Mouse (Mus musculus) yolk sac, embryonic 10.5 days (tissue): ENCODE data around the gene Mrtfa.
A peak's percentile ranks its signal among the peaks of the same experiment; 100 is the strongest.

Experiments
- DNase-seq: peaks from one replicate; pipeline ENCODE4 v3.0.0-alpha.2; 2017; ENCODE audit warnings: low spot score

Mrtfa gene

DNA sequence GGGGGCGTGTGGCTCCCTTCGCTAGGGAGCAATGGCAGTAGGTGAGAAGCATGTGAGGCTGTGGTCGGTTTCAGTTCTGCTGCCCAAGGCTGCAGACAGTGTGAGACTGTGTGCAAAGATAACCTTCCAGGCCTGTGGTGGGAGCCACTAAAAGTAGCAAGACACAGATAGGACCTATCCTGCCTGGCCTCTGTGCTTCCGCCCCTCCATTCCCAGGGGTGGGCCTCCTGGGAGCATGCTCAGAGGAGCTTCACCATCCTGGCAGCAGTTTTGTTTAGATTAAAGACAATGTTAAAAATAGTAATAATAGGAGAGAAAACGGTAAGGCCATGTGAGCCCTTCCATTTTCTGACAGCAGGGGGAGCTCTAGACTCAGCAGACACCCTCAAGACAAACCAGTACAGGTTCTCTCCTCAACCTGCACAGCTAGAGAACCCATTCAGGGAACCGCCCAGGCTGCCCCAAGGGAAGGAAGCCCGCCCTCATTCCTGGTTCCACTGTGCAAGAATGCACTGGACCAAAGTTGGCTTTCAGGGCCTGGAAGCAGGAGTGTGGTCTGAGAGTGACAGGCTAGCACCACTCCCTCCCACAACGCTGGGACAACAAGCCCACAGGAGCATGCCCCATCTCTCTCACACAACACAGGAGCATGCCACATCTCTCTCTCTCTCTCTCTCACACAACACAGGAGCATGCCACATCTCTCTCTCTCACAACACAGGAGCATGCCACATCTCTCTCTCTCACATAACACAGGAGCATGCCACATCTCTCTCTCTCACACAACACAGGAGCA, 163.0 kb downstream of the Mrtfa start:
- peak; percentile 73 for DNase-seq

DNA sequence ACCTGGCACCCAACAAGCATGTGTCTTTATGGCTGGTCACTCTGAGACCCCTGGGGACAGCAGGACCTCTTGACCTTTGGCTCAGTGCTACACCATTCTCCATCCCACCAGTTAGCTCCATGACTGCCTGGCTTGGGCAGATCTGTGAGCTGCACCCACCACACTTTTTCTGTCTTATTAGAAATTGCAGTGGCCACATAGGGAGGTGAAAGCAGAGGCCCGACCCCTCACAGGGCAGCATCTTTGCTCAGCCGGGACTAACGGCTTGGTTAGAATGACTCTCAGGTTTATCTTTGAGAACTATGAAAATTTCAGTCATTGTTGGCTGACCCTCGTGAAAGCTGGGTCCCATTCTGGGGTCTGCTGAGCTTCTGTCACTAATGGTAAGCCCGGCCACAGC, 163.7 kb downstream of the Mrtfa start:
- DNase-seq = no peak

DNA sequence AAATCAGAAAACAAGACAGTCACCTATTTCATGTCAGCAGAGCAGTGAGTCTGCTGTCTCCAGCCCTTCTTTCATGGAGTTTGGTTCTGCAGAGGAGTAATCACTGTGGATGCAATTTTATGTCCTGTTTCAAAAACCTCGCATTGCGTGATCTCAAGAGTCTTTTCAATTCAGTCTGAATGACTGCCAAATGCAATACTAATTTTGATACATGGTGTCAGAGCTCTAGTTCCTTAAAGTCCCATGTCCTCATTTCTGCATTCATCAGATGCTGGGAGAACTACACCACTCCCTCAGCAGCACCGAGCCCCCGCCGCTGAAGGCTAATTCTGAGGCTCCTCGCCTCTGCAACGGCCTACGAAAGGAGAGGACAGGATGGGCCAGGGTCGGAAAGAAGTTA, 166.7 kb downstream of the Mrtfa start:
- no peak for DNase-seq

DNA sequence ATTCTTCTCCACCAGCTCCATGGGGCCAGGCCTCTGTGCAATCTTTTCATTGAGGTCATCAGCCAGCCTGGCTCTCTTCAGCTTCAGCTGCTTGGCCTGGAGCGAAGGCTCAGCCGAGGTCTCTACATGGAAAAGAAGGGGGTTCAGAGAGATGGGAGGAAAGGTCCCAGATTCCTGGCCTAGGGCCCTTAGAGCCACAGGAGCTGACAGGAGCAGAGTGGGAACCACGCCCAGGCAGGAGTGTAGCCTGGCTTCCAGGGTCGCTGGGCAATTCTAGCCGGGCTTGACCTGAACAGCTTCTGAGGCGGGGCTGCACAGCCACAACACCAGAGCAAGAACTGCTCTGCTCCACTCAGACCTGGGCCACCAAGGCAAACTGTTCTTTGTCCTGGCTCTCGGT, 168.1 kb downstream of the Mrtfa start:
- no peak for DNase-seq

DNA sequence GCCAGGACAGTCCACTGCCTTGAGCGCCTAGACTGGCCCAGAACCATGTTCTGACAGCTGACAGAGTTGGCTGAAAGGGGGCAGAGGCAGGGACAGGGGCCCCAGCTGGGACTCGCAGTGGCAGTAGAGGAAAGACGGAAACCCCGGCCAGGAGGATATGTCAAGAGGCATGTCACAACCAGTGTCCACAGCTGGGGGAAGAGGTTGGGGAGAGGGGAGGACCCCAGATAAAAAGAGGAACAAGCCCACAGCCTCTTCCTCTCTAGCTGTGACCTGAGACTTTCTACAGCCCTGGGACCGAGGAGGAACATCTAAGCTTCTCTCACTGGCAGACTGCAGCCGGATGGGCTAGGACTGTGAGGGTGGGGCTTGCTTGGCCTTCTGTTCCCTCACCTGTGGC, 169.2 kb downstream of the Mrtfa start:
- DNase-seq = no peak

DNA sequence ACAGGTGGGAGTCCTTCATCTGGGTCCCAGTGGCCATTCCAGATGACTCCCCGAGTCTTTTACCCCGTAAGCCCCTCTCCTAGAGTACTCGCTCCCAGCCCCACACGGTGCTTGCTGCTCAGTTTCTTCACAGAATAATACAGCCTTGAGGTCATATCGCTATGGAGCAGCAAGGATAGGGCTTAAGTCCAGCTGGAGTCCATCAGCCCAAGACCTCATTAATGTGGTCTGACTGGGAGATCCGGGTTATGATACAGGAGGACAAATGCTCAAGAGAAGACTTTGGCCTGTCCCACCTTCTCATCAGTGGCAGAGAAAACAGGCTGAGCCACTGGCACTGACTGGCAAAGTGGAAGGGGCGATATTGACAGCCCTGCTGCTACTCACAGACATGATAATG, 173.2 kb downstream of the Mrtfa start:
- no peak for DNase-seq

DNA sequence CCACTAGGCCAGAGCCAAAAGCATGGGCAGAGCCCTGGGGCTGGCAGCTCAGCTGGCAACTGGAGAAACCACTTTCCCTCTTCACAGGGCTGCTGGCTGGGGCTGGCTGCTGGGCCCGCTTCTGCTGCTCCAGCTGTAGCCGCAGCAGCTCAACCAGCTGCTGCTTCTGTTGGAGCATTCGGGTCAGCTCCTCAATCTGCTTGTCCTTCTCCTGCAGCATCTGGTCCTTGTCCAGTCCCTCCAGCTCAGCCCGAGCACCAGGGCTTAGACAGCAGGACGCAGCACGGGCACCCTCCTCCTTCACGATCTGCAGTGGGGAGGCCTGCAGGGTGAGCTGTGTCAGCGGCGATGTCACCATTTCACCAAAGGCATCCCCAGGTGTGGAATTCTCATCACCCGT, 174.1 kb downstream of the Mrtfa start:
- DNase-seq = no peak

DNA sequence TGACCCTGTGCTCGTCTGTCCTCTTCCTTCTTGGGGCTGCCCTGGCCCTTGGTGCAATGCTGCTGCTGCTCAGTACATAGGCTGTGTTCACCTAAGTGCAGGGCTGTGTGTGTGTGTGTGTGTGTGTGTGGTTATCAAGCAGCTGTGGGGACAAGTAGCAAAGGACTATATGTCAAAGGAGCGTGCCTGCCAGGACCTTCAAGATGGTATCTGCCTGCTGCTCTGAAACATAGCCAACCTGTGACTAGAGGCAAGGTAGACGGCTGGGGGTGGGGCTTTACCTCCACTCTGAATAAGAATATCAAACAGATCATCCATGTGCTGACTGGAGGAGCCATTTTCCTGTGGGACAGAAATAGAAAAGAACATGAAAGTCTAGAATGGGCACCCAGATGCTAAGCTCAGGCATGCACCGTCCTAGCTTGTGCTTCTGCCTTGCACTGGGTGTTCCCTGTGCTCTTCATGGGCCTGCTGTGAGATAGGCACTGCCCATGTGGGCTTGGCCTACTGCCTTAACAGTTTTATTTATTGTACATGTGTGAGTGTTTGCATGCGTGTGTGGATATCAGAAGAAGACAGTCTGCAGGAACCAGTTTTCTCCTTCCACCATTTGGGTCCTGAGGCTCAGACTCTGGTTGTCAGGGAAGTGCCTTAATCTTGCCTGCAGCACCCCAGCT, 175.4 kb downstream of the Mrtfa start:
- no peak for DNase-seq

DNA sequence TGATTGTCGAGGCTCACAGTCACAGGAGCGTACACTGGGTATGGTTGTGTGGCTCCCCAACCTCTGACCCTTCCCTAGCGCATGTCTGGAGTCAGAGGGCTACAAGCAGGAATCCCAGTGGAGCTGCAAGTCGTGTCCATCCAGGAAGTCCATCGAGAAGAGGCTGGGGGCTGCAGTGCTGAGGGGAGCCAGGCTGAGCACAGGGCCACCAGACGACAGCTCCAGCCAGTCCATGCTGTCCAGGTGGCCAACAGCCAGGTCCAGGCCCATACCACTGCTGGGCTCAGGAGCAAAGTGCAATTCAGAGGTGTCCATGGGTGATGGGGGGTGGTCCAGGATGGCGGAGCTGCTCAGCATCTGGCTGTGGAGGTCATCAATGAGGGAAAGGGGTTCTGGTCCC, 177.4 kb downstream of the Mrtfa start:
- no peak for DNase-seq

DNA sequence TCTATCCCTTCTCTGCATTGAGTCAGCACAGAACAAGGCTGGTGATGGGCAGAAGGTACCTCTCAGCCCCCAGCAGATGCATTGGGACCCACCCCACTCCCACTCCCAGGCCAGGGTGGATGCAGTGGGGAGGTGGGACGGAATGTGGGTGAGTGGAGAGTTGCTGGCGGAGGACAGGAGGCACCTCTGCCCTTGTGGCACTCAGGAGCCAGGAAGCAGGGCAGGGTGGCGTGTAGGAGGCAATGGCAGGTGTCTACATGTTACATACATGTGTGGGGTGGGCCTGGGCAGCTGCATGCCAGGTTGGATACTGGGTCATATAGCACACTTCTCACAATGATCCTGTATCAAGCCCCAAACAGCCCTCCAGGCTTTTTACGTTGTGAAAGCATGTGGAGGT, 178.2 kb downstream of the Mrtfa start:
- DNase-seq = no peak

DNA sequence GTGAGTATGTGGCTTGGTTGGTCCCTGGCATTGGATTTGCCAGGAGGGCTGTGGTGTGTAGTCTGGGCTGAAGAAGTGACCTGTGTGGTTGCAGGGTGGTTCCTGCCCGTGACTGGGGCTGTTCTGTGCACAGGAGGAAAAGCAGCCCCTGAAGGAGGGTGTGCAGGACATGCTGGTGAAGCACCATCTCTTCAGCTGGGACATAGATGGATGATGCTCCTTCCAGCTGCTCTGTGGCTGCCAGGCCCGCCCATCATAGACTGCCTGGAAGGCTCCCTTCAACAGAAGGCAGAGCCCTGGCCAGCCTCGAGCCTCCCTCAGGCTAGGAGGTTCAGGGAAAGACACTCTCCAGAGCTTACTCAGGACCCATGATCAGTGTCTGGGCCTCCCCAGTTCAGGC, 179.0 kb downstream of the Mrtfa start:
- no peak for DNase-seq

DNA sequence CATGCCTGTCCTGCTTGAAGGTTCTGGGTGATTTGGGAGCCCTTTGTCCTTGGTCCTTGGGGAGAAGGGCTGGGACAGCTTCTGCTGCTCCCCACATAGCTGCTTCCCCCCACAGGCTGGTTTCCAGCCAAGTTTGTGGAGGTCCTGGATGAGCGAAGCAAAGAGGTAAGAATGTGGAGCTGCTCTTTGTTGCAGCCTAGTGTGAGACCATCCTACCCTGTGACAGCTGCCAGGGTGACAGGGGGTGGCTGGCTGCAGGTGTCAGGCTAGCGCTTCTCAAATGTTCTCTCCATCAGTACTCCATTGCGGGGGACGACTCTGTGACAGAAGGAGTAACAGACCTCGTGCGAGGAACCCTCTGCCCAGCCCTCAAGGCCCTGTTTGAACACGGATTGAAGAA, 180.4 kb downstream of the Mrtfa start:
- DNase-seq = no peak

DNA sequence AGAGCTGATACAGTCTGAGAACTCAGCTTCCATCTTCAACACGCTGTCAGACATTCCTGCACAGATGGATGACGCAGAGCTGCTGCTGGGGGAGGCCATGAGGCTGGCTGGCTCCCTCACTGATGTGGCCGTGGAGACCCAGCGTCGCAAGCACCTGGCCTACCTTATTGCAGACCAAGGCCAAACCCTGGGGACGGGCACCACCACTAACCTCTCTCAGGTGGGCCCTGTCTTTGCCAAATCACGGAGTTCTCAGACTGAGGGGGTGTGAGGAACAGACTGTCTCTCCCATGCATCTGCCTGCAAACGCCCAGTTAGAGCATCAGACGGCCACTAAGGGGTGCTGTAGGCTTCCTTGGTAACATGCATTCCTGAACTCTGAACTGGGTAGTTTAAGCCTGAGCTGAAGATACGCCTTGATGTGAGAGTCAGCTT, 181.9 kb downstream of the Mrtfa start:
- DNase-seq = peak; percentile 27

DNA sequence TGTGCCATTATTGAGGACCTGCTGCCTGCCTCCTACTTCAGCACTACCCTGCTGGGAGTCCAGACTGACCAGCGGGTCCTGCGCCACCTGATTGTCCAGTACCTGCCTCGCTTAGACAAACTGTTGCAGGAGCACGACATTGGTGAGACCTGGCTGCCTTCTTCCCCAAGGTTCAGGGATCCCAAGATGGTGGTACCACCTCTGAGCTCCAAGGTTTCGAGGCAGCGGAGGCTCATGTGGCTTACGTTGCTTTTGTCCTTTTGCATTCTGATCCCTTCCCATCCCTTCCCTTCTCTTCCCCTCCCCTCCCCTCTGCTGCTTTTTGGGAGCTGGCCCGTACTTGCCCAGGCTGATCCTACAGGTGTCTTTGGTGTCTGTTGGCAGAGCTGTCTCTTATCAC, 182.7 kb downstream of the Mrtfa start:
- no peak for DNase-seq

DNA sequence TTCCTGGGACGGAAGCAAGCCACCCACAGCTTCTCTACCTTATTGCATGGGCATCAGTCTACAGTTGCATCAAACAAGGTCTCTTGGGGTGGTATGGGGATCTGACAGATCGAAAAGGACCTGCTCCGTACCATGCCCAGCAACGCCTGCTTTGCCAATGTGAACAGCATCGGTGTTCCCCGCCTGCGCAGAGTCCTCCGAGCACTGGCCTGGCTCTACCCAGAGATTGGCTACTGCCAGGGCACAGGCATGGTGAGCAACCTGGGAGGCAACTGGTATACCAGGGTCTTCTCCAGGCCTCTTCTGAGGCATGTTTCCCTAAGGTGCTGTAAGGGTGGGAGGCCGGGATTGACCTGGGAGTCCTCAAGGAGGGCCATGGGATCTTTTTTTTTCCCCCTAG, 183.2 kb downstream of the Mrtfa start:
- DNase-seq = no peak

DNA sequence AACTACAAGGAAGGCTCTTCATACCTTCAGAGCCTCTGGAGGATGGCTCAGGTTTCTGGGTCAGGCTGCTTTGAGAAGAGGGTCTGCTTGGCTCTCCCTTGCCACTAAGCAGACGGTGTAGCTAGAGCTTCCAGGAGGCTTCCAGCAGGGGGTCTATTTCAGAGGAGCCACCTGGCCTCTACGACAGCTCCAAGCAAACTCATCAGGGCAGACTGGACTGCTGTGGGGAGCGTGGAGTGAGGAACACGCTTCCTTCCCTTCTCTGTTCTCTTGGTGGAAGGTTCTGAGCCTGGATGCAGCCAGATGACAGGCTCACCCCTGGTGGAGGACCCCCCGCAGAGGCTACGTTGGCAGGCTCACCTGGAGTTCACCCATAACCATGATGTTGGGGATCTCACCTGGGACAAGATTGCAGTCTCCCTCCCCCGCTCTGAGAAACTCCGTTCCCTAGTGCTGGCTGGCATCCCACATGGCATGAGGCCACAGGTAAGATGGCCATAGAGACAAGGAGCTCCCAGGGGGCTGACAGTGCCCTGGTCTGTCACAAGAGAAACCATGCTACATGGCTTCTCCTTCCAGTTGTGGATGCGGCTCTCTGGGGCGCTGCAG, 184.3 kb downstream of the Mrtfa start:
- no peak for DNase-seq

DNA sequence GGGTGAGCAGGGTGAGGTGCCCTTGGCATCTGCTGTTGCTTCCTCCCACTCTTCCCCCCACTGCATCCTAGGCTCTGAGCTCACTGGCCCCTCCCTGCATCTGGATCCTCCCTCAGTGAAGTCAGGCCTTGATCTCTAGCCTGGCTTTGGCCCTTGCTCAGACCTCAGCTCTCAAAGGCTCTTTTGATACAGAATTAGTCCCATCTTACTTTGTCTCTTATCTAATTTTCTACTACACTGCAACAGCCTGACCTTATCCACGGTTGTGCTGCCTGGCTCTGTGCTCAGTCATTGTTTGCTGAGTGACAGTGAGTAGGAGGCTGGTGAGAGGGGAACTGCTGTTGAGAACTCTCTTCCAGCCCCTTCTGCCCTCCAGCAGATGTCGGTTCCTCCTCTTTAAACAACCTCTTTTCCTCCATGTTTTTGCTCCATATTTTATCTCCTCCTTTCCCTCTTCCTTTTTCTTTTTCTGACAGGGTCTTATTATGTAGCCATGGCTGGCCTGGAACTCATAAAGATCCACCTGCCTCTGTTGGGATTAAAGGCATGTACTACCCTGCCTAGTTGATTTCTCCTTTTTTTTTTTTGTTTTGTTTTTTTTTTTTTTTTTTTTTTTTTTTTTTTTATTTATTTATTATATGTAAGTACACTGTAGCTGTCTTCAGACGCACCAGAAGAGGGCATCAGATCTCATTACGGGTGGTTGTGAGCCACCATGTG, 190.0 kb downstream of the Mrtfa start:
- DNase-seq = no peak

DNA sequence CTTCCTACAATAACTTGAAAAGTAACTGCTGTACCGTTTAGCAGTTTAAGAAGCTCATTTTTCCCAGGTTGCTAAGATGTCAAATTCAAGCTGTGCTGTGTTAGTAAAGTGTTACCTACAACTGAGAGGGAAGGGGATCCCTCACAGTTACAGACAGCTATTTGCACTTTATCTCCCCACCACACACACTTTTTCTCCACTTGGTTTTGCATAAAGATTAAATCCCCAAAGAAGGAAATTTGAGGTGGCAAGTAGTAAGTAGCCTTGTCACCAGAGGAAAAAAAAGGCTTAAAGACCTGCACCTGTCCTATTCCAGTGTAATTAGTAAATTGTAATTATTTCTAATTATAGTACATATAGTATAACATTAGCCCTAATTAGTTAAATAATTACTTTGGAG, 193.5 kb downstream of the Mrtfa start:
- no peak for DNase-seq

DNA sequence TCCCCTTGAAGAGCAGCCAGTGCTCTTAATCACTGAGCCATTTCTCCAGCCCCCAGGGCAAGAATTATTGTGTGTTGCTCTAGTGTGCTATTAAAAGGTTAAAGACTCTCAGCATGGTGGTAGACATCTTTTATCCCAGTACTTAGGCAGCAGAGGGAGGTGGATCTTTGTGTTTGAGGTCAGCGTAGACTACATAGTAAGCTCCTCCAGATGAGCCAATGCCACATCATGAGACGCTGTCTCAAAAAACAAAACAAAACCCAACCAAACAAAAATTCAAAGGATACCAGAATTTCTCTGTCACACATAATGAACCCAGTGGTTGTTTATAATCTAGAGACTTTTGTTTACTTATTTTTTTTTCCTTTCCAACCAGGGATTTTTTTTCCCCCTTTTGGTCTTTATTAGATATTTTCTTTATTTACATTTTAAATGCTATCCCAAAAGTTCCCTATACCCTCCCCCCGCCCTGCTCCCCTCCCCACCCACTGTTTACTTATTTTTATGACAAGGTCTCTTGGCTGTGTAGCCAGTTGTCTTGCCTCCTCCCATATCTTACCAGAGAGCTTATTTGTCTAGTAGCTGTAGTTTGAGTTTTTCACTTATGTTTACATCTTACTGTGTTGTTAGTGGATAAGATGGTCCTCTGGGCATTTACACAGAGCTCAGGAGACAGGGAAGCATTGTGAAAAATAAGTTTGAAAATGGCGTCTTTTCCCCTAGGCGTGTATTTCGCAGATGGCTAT, 194.3 kb downstream of the Mrtfa start:
- no peak for DNase-seq

DNA sequence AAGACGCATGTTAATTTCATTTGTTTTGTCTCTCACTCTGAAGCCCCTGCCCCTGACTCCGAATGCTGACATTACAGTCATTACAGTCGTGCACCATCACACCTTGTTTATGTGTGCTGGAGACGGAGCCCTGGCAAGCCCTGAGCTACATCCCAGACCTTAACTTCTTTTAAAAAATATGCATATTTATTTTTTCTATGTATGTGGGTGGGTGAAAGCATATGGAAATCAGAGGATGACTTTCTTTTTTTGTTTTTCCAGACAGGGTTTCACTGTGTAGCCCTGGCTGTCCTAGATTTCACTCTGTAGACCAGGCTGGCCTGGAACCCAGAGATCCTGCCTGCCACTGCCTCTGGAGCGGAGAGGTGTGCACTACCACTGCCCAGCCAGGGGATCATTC, 195.6 kb downstream of the Mrtfa start:
- no peak for DNase-seq

DNA sequence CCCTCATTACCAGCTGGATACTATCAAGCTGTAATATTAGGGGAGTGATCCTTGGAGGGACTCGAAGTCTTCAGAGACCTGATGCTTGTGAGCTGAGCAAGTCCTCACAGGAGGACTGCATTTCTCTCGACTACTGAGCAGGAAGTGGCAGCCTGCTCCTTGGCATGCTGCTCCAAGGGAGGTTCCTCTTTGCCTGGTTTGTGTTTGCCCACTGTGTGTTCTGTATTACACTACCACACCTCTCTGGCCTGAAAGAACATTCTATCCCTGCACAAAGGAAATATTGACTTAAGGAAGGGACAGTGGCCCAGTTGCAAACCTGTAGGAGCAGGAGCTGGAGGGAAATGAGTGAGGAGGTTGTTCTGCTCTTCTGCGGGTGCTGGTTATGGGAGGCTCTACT, 200.8 kb downstream of the Mrtfa start:
- no peak for DNase-seq

DNA sequence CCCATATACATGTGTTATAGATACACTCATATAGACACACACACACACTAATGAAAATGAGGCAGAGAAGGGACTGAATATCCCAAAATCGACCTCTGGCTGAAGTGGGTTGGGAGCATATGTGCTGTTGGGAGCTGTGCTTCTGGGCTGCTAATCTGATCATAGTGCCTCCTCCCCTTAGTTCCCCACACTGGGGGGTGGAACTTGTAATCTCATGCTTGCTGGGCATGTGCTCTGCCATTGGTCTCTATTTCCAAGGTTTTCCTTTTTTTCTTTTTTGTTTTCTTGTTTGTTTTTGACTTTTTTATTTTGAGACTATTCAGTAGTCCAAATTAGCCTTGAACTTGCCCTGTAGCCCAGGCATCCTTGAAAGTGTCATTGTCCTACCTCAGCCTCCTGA, 202.2 kb downstream of the Mrtfa start:
- DNase-seq = no peak
